Mouse (Mus musculus): ENCODE data around the gene Kat7. TPM values are rescaled to one million over a fixed set of nuclear protein-coding genes. Genes with fewer than 3 reads are reported as not detected.
A peak's percentile ranks its signal among the peaks of the same experiment; 100 is the strongest.

Kat7 gene
- polyA plus RNA-seq, 1 experiment from 2014 or later, result 62.7 TPM

DNA sequence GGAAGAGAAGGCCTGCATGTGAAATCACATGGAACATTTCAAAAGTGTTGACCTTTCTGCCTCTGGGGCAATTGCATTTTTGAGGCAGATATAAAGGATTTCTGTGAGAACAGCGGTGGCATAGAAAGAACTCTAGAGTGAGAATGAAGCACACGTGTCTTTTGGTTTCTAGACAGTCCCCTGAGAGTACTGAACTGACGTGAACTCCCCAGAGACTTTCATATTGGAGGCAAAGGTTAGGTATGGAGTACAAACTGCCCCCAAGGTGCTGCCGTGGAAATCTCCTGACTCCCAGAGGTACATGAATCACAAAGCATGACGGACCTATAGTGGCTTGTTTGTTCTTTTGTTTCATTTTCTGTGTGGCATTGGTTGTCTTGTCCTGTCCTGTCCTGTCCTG, 18.6 kb upstream of the Kat7 start:
- ATAC-seq (ENCODE audit: insufficient number of reproducible peaks, low FRiP score, low TSS enrichment, low read depth), result no peak
- no peak overlapping the region for H3K4me2 ChIP-seq
- H3K27ac ChIP-seq, result no peak overlapping the region
- H3K9me3 ChIP-seq, result no peaks in the 10 kb centered on the region
- no peaks in the 10 kb centered on the region for H3K4me1 ChIP-seq
- no peak overlapping the region for H3K9ac ChIP-seq
- H3K27me3 ChIP-seq, result no peaks in the 10 kb centered on the region
- H3K36me3 ChIP-seq, result no peaks in the 10 kb centered on the region
- H3K4me3 ChIP-seq, result no peak overlapping the region
- WGBS, result 68% methylated on average over 5 of the region's 5 CpGs

- WGBS, result 69% methylated on average over 11 of the region's 11 CpGs
- H3K27me3 ChIP-seq, result no peaks in the 10 kb centered on the region
- H3K36me3 ChIP-seq, result no peaks in the 10 kb centered on the region
- H3K4me3 ChIP-seq, result no peak overlapping the region
- H3K9ac ChIP-seq, result no peak overlapping the region
- H3K4me1 ChIP-seq, result no peaks in the 10 kb centered on the region
- H3K9me3 ChIP-seq, result no peaks in the 10 kb centered on the region
- ATAC-seq (ENCODE audit: insufficient number of reproducible peaks, low FRiP score, low TSS enrichment, low read depth), result no peak
- H3K4me2 ChIP-seq, result no peak overlapping the region
- H3K27ac ChIP-seq, result no peak overlapping the region
Measured at GRCm38 (mm10) chr11:95326243-95326642, 16.2 kb upstream of the Kat7 start.

GRCm38 (mm10) chr11:95325832-95326231, 15.8 kb upstream of the Kat7 start:
- ATAC-seq (ENCODE audit: insufficient number of reproducible peaks, low FRiP score, low TSS enrichment, low read depth), result no peak
- Histone ChIP-seq H3K4me2 (no peak overlapping the region), H3K9me3 (no peaks in the 10 kb centered on the region), H3K4me3 (no peak overlapping the region), H3K9ac (no peak overlapping the region), H3K4me1 (no peaks in the 10 kb centered on the region), H3K36me3 (no peaks in the 10 kb centered on the region), H3K27me3 (no peaks in the 10 kb centered on the region), H3K27ac (no peak overlapping the region)
- WGBS, result 83% methylated on average over 4 of the region's 4 CpGs

DNA sequence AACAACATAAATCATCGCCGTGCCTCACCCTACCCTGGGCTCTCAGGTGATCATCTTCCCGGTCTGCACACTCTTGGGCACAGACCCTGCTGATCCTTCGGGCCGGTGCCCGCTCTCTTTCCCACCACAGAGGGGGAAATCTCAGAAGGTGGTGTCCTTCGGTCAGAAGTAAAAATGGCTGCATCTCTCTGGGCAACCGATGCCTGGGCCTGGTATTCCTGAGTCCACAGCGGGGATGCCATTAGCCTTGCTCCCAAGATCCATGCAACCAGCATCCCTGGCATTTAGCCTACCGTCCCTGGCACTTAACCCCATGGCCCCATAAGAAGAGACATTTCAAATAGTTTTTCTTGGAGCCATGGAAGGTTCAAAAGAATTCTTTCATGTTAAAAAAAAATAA, 14.1 kb upstream of the Kat7 start:
- Histone ChIP-seq H3K9ac (no peak overlapping the region), H3K4me3 (no peak overlapping the region), H3K36me3 (no peaks in the 10 kb centered on the region), H3K27ac (no peak overlapping the region), H3K27me3 (no peaks in the 10 kb centered on the region), H3K4me2 (no peak overlapping the region), H3K4me1 (no peaks in the 10 kb centered on the region), H3K9me3 (no peaks in the 10 kb centered on the region)
- no peak for ATAC-seq (ENCODE audit: insufficient number of reproducible peaks, low FRiP score, low TSS enrichment, low read depth)
- WGBS, result 91% methylated on average over 10 of the region's 10 CpGs

GRCm38 (mm10) chr11:95320010-95320409, 10.0 kb upstream of the Kat7 start:
- no peak for ATAC-seq (ENCODE audit: insufficient number of reproducible peaks, low FRiP score, low TSS enrichment, low read depth)

GRCm38 (mm10) chr11:95319506-95319905, 9.5 kb upstream of the Kat7 start:
- Histone ChIP-seq H3K4me2 (no peak overlapping the region), H3K36me3 (no peaks in the 10 kb centered on the region), H3K27me3 (no peaks in the 10 kb centered on the region), H3K27ac (no peak overlapping the region), H3K9me3 (no peaks in the 10 kb centered on the region), H3K9ac (no peak overlapping the region), H3K4me3 (no peak overlapping the region), H3K4me1 (0 out of 2 replicates have a peak, but pooled peaks cover 7% of the 10 kb centered on the region)
- ATAC-seq (ENCODE audit: insufficient number of reproducible peaks, low FRiP score, low TSS enrichment, low read depth), result no peak
- 33% methylated on average over 1 of the region's 1 CpGs for WGBS

More at GRCm38 (mm10) chr11:95320010-95320409, 10.0 kb upstream of the Kat7 start:
- Histone ChIP-seq H3K36me3 (no peaks in the 10 kb centered on the region), H3K27ac (no peak overlapping the region), H3K4me1 (0 out of 2 replicates have a peak, but pooled peaks cover 5% of the 10 kb centered on the region), H3K4me3 (no peak overlapping the region), H3K9me3 (no peaks in the 10 kb centered on the region), H3K9ac (no peak overlapping the region), H3K4me2 (no peak overlapping the region), H3K27me3 (no peaks in the 10 kb centered on the region)
- WGBS, result 100% methylated on average over 1 of the region's 1 CpGs

DNA sequence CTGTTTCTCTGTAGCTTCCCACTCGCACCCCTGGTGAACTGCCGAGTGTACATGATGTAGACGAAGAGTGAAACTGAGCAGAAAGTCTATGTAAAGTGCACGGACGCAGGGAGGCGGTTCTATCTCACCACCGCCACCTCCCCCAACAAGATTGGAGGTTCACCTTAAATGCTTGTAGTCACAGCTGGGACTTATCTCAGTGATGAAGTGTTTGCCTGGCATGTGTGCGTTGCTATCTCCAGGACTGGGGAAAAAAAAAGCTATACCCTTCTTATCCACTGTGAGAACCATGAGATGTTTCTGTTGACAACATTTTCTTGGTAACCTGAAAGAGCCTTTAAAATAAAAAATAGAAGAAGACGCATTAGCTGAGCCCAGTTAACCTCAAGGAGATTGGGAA, 8.1 kb upstream of the Kat7 start:
- ATAC-seq (ENCODE audit: insufficient number of reproducible peaks, low FRiP score, low TSS enrichment, low read depth), result no peak
- Histone ChIP-seq H3K9ac (no peak overlapping the region), H3K9me3 (no peaks in the 10 kb centered on the region), H3K36me3 (no peaks in the 10 kb centered on the region), H3K4me2 (no peak overlapping the region), H3K4me1 (0 out of 2 replicates have a peak, but pooled peaks cover 7% of the 10 kb centered on the region), H3K4me3 (no peak overlapping the region), H3K27ac (no peak overlapping the region), H3K27me3 (no peaks in the 10 kb centered on the region)
- WGBS, result 89% methylated on average over 9 of the region's 9 CpGs

DNA sequence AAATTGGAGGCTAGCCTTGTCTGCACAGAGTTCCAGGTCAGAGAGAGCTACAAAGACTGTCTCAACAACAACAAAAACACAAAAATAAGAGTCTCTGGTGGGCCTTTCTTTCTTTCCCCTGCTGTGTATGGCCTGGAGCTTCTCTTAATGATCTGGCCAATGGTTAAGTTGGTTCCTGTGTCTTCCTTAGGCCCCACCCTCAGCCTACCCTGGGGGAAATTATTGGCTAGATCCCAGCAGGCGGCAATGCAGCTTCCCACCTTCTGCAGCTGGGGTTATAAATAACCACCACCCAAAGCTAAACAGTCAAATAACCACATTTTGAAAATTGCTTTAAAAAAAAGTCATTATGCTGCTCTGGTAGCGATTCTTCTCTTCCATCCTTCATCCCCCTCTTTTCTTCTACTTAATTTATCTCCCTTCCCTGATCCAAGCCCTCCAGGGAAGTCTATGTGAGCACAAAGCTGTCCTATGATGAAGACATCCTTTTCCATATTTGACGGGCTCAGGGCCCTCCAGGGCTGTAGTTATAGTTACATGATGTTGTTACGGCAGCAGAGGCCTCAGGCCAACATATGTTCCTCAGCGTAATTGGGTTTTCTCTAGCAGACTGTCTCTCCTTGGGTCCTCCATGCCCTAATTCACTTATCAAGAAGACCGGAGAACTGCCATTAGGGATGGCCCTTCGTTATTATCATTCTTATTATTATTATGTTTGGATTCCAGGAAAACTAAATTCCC, 5.3 kb upstream of the Kat7 start:
- H3K27me3 ChIP-seq, result no peaks in the 10 kb centered on the region
- no peak for ATAC-seq (ENCODE audit: insufficient number of reproducible peaks, low FRiP score, low TSS enrichment, low read depth)
- no peak overlapping the region for H3K4me2 ChIP-seq
- H3K27ac ChIP-seq, result no peak overlapping the region
- WGBS, result 61% methylated on average over 7 of the region's 7 CpGs
- no peak overlapping the region for H3K9ac ChIP-seq
- no peak overlapping the region for H3K4me3 ChIP-seq
- H3K9me3 ChIP-seq, result no peaks in the 10 kb centered on the region
- H3K36me3 ChIP-seq, result no peaks in the 10 kb centered on the region
- H3K4me1 ChIP-seq, result peaks cover 14% of the 10 kb centered on the region

- H3K9me3 ChIP-seq, result no peaks in the 10 kb centered on the region
- peak overlapping the region; percentile 87; the same call in 1 of the 2 replicates for H3K27ac ChIP-seq
- ATAC-seq (ENCODE audit: insufficient number of reproducible peaks, low FRiP score, low TSS enrichment, low read depth), result no peak
- peaks cover 1% of the 10 kb centered on the region; the same call in 1 of the 2 replicates for H3K36me3 ChIP-seq
- H3K4me1 ChIP-seq, result peaks cover 27% of the 10 kb centered on the region
- no peaks in the 10 kb centered on the region for H3K27me3 ChIP-seq
- peak overlapping the region; percentile 61 for H3K4me2 ChIP-seq
- 27% methylated on average over 5 of the region's 5 CpGs for WGBS
- H3K4me3 ChIP-seq, result peak overlapping the region; percentile 99
- H3K9ac ChIP-seq, result no peak overlapping the region
Measured at GRCm38 (mm10) chr11:95311425-95311807, 1.4 kb upstream of the Kat7 start.

DNA sequence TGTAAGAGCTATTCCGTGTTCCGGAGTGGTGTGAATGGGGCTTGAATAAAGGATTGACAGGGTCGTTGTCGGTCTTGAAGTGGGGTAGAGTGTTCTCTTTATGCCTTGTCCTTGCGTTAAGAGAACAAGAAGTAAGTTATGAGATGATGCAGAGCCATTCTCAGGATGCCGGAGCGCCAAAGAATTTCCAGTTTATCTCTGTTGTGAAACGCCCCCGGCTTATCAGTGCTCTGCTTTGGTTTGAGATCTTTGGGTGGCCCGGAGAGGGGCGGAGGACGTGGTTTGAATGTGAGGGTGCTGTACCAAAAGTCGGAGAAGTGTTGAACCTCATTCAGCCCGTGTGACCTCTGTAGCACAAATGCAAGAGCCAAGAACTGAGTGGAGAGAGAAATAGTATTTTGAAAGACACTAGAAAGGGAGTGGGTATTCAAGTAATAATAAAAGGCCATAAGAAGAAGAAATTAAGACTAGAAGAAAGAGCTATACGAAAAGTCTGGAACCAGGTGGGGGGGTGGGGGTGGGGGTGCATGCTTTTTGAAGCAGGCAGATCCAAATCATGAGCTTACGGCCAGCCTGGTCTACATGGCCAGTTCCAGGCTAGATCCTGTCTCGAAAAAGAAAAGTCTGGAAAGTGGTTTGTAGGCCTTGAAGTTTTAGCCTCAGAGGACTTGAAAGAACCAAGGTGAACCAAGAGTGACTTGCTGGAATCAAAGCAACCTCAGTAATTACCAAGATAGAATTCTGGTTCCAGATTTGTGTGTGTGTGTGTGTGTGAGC, 790 bp upstream of the Kat7 start:
- peak overlapping the region; percentile 64 for H3K9ac ChIP-seq
- H3K27me3 ChIP-seq, result no peaks in the 10 kb centered on the region
- no peak for ATAC-seq (ENCODE audit: insufficient number of reproducible peaks, low FRiP score, low TSS enrichment, low read depth)
- H3K36me3 ChIP-seq, result peaks cover 7% of the 10 kb centered on the region
- peak overlapping the region; percentile 61 for H3K4me2 ChIP-seq
- H3K4me3 ChIP-seq, result peak overlapping the region; percentile 99
- peaks cover 27% of the 10 kb centered on the region for H3K4me1 ChIP-seq
- no peaks in the 10 kb centered on the region for H3K9me3 ChIP-seq
- H3K27ac ChIP-seq, result peak overlapping the region; percentile 87
- 6% methylated on average over 17 of the region's 17 CpGs for WGBS

DNA sequence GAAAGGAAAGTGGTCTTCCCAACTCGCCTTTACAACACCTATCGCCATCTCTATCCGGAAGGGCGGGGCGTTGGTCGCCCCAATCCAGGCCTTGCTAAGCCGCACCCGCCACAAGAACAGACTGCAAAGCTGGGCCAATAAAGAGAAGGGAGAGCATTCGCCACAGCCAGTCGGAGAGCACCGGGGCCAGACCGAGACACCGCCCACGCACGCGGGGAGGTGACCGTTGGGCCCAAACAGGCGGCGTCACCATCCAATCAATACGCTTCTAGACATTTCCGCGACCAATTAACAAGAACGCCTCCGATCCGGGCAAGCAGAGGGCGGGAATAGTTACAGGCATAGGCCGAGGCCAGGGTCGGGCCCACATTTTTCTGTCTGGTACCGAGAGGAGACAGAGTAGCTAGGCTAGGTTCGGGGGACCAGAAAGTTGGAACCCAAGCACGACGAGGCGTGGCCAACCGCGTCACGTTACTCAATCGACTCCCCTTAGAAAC, 488 bp downstream of the Kat7 start:
- peak; percentile 95 for ATAC-seq (ENCODE audit: insufficient number of reproducible peaks, low FRiP score, low TSS enrichment, low read depth)
- WGBS, result under 1% methylated on average over 37 of the region's 37 CpGs
- Histone ChIP-seq H3K36me3 (peaks cover 14% of the 10 kb centered on the region), H3K9ac (peak overlapping the region; percentile 99), H3K4me2 (peak overlapping the region; percentile 58), H3K27me3 (no peaks in the 10 kb centered on the region), H3K27ac (peak overlapping the region; percentile 98), H3K4me3 (peak overlapping the region; percentile 99), H3K9me3 (no peaks in the 10 kb centered on the region), H3K4me1 (peaks cover 21% of the 10 kb centered on the region)

DNA sequence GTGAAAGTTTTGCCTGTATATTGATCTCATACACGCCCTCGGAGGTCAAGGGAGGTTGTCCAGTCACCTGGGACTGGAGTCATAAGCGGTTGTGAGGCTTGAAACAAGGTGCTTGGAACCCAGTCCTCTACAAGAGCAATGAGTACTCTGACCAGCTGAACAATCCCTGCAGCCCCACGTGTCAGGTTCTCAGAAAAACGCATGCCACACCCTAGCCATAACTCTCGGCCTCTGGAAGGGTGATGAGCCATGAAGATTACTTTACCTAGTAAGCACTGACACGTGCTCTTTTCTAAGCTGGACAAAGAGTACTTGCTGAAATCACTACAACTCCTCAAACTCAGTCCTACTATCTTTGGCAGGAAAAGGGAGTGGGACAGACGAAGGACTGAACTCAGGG, 2.5 kb downstream of the Kat7 start:
- Histone ChIP-seq H3K9me3 (no peaks in the 10 kb centered on the region), H3K4me3 (no peak overlapping the region), H3K4me2 (no peak overlapping the region), H3K27ac (no peak overlapping the region), H3K27me3 (no peaks in the 10 kb centered on the region), H3K36me3 (peaks cover 25% of the 10 kb centered on the region), H3K4me1 (peaks cover 21% of the 10 kb centered on the region), H3K9ac (no peak overlapping the region)
- no peak for ATAC-seq (ENCODE audit: insufficient number of reproducible peaks, low FRiP score, low TSS enrichment, low read depth)
- WGBS, result 77% methylated on average over 8 of the region's 8 CpGs

Measured in limb, embryonic 15.5 days (tissue).